Mouse (Mus musculus): ENCODE results near the gene Gab2.

DNA sequence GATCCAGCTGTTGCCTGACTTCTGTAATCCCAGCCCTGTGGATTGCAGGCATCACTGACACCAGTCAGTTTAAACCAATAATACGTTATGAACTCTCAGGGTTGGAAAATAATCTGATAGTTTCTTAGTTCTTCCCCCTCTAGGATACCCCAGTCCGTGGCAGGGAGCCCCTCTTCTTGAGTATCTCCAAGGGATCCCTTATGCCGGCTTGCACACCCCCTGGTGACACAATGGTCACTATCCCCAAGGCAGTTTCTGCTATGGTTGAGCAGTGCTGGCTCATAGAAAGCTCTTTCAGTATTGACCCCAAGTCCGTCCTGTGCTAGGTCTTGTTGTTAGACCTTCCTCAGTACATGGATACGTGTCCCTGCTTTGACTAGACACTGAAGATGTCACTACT is 267.4 kb downstream of the Gab2 start:
- TF ChIP-seq POLR2A (IDR thresholded peaks at IDR 0.05; ENCODE audit: low read depth, low read length) (no peak), CTCF (conservative IDR thresholded peaks at IDR 0.05; ENCODE audit: insufficient read depth, insufficient read length, low read depth, low read length) (no peak)

Measured in kidney, adult 2 months (tissue).